Mouse (Mus musculus) liver (tissue): ENCODE data around the gene Ube2f.

ENCODE experiments used
- DNase-seq: peaks from one replicate; pipeline ENCODE4 v3.0.0-alpha.2; 2020; ENCODE audit warnings: mixed read lengths

Gene Ube2f

DNA sequence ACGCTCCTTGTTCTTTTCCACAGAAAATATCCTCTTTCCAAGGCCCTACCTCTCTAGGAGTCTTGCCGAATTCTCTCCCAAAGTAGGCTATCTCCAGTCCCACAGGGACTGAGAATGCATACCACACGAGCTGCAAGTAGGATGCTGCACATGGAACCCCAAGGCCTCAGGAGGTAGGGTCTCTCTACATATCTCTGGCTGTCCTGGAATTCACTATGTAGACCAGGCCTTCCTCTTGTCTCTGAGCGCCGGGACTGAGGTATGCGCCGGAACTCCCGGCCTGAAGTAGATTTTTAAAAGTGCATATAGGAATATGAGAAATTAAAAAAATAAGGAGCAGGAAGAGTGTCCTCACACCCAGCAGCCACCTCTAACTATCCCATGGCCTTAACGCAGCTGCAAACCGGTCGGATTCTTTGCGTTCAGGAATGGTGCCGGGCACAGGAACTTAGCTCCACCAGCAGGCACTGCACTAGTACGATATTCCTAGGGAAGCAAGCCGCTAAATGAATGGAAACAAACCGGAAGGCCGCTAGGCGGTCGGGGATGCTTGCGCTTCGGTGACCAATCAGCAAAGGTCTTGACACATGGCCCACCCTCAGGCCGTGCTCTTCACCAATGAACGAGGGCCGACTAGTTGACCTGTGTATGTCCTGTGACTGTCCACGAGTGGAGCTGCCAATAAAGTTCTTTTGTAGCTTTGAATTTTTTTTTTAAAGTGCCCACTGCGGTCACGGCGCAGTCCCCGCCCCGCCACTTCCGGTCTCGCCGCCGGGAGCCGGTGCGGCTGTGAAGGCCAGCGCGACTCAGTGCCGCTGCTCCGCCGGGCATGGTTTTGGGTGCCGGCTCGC, at the start of gene Ube2f:
Ube2f (plus strand) TSS at position 741 of the 851 bp plus-strand sequence.
- DNase-seq = peak; percentile 95

DNA sequence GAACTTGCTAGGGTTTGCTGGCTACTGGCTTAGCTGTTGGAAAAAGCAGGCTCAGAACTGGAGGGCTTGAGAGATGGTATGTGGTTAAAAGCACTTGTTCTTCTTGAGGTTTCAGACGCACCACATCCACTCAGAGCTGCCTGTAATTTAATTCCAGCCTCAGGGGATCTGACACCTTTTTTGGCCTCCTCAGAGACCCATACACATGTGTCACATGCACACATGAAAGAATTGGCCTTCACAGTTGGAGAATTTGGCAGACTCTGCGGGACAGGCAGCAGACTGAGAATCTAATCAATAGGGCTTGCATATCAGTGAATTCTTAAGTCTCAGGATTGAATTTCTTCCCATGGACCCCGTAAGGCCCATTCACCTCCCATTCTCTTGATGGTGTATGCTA, 49.0 kb upstream of the Ube2f start:
- no peak for DNase-seq

- no peak for DNase-seq
These were observed 45.8 kb upstream of the Ube2f start for GRCm38 (mm10) chr1:91204221-91204765.

GRCm38 (mm10) chr1:91205651-91206050, 44.5 kb upstream of the Ube2f start:
- DNase-seq = no peak

GRCm38 (mm10) chr1:91206336-91206735, 43.8 kb upstream of the Ube2f start:
- DNase-seq = no peak

DNA sequence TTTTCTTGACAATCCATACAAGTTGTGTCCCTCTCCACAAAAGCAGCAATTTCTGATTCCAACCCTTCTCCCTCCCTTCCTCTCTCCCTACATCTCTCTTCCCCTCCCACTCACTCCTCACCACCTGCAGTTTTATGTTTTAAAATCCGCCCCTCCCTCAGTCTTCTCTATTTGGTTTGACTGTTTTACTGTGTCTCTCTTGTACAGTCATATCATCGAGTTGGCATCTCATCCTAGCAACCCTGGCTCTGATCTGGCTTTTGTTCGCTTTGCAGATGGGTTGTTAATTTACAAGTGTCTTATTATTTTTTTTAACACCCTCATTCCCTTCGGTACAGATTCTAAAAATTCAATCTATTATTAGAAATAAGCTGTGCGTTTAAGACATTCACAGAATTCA, 43.2 kb upstream of the Ube2f start:
- DNase-seq = no peak

- DNase-seq = no peak
These were observed 42.6 kb upstream of the Ube2f start for GRCm38 (mm10) chr1:91207334-91208074.

GRCm38 (mm10) chr1:91209343-91209742, 40.8 kb upstream of the Ube2f start:
- DNase-seq = no peak

GRCm38 (mm10) chr1:91209785-91210184, 40.3 kb upstream of the Ube2f start:
- no peak for DNase-seq

DNA sequence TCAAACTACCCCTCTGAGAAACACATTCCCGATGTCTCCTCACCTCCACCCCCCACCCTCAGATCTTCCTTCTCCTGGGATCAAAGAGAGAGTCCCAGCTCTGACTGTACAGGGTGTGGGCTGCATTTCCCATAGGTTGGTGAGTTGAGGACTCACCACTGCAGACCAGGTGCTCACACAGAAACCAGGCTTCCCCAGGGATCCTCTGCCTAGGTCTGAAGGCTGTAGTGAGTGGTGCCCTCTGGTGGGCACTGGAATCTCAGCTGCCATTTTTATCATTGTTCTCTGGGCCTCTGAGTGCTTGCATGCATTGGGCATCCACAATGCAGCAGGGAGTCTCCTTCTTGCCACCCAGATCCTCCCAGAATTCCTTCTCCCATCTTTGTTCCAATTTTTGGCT, 39.0 kb upstream of the Ube2f start:
- peak; percentile 44 for DNase-seq

DNA sequence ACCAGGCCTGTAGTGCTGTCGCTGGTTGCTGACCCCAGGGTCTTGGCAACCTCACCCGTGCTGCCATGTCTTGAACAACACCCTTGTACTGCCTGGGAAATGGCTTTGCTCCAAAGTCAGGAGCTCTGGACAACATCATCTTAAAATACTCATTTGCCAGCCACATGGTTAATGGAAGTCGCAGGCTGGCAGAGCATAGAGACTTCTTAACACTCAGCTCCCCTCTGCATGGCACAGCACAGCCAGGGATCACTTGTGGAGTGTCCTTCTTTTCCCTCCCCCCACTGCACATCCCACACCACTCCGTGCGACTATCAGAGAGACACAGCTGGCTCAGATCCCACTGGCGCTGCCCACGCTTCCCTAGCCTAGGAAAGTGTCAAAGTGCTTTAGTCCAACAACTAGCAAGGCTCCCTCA, 38.5 kb upstream of the Ube2f start:
- no peak for DNase-seq

DNA sequence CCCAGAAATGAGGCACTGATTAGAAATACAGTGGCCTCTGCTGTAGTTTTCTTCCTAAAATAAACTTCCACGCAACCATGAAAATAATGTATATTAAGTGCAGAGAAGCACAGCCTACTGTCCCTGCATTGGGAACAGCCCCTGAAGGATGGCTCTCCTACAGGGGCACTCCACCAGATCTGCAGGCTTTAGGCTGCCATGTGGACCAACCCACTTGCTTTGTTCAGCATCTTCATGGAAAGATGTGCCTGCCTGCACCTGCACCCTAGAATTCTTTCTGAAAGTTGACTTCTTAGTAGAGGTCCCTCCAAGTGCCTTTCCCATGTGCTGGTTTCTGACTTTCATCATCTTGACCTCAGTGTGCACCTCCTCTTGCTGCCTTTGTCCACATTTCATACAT, 34.8 kb upstream of the Ube2f start:
- DNase-seq = no peak

- DNase-seq = no peak
These were observed 34.1 kb upstream of the Ube2f start for GRCm38 (mm10) chr1:91215981-91216380.

DNA sequence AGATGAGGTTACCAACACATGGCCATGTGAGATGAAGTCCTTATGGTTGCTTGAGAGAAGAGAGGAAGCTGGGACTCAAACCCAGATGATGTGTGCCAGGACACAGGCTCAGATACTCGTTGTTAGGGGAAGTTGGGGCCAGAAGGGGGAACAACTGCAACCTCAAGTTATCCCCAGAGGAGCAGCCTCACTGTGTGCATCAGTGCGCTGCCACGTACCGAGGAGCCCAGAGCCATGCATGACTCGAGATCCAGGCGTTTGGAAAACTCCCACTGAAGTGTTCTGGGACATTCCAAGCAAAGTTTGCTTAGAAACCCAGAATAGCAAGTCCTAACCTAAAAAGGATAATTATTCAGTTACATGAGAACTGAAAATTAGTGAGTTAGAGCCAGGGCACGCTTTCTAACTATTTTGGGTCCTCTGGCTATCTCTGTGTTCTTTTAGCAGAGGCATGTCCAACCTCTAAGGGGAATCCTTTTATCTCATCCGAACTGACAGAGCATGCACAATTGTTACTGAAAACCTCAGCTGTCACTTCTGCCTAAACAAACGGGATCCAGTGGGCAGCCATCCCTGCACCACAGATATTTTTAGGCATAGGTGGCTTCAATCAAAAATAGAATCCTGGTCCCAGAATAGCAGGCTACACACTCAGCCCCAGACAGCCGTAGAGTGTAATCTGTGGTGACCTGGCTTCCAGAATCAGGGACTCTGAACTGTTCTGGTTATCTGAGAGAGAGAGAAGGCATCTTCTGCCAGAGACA, 33.4 kb upstream of the Ube2f start:
- DNase-seq = peak; percentile 15

GRCm38 (mm10) chr1:91219641-91220321, 30.3 kb upstream of the Ube2f start:
- DNase-seq = no peak

DNA sequence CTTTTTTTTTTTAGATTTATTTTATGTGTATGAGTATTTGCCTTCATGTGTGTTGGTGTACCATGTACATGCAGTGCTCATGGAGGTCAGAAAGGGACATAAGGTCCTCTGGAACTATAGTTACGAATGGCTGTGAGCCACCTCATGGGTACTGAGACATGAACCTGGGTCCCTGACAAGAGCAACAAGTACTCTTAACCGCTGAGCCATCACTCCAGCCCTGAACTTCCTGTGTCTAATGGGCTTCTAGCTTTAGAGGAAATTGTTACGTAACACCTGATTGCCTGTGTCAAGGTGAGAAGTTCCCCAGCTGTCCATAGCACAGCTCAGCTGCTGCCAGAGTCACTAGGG, 29.8 kb upstream of the Ube2f start:
- DNase-seq = no peak

DNA sequence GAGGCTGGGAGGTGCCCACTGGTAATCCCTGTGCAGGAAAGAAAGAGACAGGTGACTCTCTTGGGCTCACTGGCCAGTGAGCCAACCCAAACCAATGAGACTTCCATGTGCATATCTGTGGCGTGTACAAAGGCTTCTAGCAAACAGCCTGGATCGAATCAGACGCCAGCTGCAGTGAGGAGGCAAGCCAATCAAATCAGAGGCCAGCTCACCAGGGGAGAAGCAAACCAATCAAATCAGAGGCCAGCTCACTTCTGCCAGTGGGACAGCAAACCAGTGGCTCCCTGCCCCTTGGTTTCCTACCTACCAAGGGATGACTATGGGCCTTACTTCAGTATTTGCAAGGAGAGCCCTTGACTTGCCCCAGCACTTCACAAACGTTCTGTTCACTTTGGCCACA, 23.5 kb upstream of the Ube2f start:
- DNase-seq = no peak

- DNase-seq = no peak
These were observed 22.6 kb upstream of the Ube2f start for GRCm38 (mm10) chr1:91227381-91228054.

GRCm38 (mm10) chr1:91231142-91231541, 19.0 kb upstream of the Ube2f start:
- DNase-seq = no peak

GRCm38 (mm10) chr1:91231896-91232295, 18.2 kb upstream of the Ube2f start:
- DNase-seq = no peak

DNA sequence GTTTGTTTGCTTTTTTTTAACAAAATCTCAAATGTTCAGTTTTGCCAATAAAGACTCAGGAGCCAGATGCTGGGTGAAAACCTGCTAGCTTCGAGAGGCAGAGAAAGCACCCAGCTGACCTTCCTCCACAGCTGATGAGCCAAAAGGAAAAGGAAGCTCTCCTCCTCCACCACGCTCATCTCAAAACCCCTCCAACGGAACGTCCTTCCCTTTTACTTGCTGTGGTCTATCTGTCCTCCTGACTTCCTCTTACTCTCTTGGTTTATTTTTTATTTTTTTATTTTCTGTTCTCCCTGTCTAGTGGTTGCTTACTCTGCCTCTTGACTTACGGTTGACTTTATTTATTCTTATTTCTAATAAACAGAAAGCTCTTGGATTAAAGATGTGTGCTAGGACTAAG, 14.7 kb upstream of the Ube2f start:
- no peak for DNase-seq

GRCm38 (mm10) chr1:91237676-91238075, 12.4 kb upstream of the Ube2f start:
- DNase-seq = no peak
